Mouse (Mus musculus) MEL (cell line): Measurements from ENCODE around the gene Cadm4. TPM values are rescaled to one million over a fixed set of nuclear protein-coding genes. Genes with fewer than 3 reads are reported as not detected.

Experiments
- DNase-seq: peaks from one replicate; pipeline ENCODE4 v3.0.0; 2011; ENCODE audit warnings: low read depth, low spot score
- H3K27ac ChIP-seq: 2 replicates; pipeline ENCODE4 v1.5.1; 2012; ENCODE audit warnings: low read depth, mild to moderate bottlenecking, control low read depth, low read length, moderate library complexity; ENCODE audit not compliant: control insufficient read depth
- H3K27me3 ChIP-seq, 2 experiments: fragments of 150-350 bp in 1 of 2; sonication (generic) in 1 of 2; 2 replicates each; pipeline ENCODE4 v1.6.1; 2012; ENCODE audit warnings: low read length in 2 of 2, mild to moderate bottlenecking in 2 of 2, improper control_type of control experiment in 1 of 2, moderate library complexity in 1 of 2; ENCODE audit not compliant: insufficient read depth in 2 of 2, control insufficient read depth in 1 of 2
- H3K36me3 ChIP-seq, 2 experiments: 2 replicates each; pipeline ENCODE4 v1.6.1; 2012 to 2014; ENCODE audit warnings: low read length in 2 of 2, improper control_type of control experiment in 1 of 2, inconsistent platforms in 1 of 2, mild to moderate bottlenecking in 1 of 2; ENCODE audit not compliant: insufficient read depth in 2 of 2, control insufficient read depth in 1 of 2
- H3K4me1 ChIP-seq, 2 experiments: fragments of 150-350 bp in 1 of 2; sonication (generic) in 1 of 2; 2 replicates each; pipeline ENCODE4 v1.6.1; 2012; ENCODE audit warnings: low read length in 2 of 2, improper control_type of control experiment in 1 of 2, mild to moderate bottlenecking in 1 of 2; ENCODE audit not compliant: insufficient read depth in 2 of 2, control insufficient read depth in 1 of 2
- H3K4me3 ChIP-seq, 2 experiments: fragments of 150-350 bp in 1 of 2; sonication (generic) in 1 of 2; 2 replicates each; pipeline ENCODE4 v1.5.1; 2012; ENCODE audit warnings: low read depth in 2 of 2, low read length in 2 of 2, mild to moderate bottlenecking in 2 of 2, moderate library complexity in 2 of 2, control low read depth in 1 of 2, improper control_type of control experiment in 1 of 2; ENCODE audit not compliant: control insufficient read depth in 1 of 2, insufficient read depth in 1 of 2
- H3K79me2 ChIP-seq: 2 replicates; pipeline ENCODE4 v1.6.1; 2012; ENCODE audit warnings: mild to moderate bottlenecking, low read length, moderate library complexity; ENCODE audit not compliant: control insufficient read depth, poor library complexity, insufficient read depth
- H3K9ac ChIP-seq: 2 replicates; pipeline ENCODE4 v1.6.1; 2012; ENCODE audit warnings: low read depth, mild to moderate bottlenecking, control low read depth, low read length, moderate library complexity; ENCODE audit not compliant: control insufficient read depth, poor library complexity, severe bottlenecking
- H3K9me3 ChIP-seq: fragments of 150-350 bp; sonication (generic); replicated peaks from 2 replicates; pipeline ENCODE4 v1.6.1; 2012; ENCODE audit warnings: mild to moderate bottlenecking, low read length, improper control_type of control experiment, moderate library complexity; ENCODE audit not compliant: insufficient read depth
- BHLHE40 ChIP-seq: IDR thresholded peaks from 2 replicates; pipeline ENCODE4 v1.6.1; 2012; ENCODE audit warnings: low read depth, mild to moderate bottlenecking, inconsistent platforms, low read length, improper control_type of control experiment, borderline replicate concordance
- CHD1 ChIP-seq: IDR thresholded peaks from 2 replicates; pipeline ENCODE4 v1.6.1; 2012; ENCODE audit warnings: low read depth, mild to moderate bottlenecking, inconsistent platforms, low read length, improper control_type of control experiment
- E2F4 ChIP-seq: IDR thresholded peaks from 2 replicates; pipeline ENCODE4 v1.6.1; 2011; ENCODE audit warnings: low read depth, low read length, improper control_type of control experiment, borderline replicate concordance
- GABPA ChIP-seq: IDR thresholded peaks from 2 replicates; pipeline ENCODE4 v1.6.1; 2012; ENCODE audit warnings: low read depth, mild to moderate bottlenecking, inconsistent platforms, low read length, improper control_type of control experiment, moderate library complexity
- GATA1 ChIP-seq: IDR thresholded peaks from 2 replicates; pipeline ENCODE4 v1.6.1; 2011; ENCODE audit warnings: low read depth, low read length, improper control_type of control experiment
- HCFC1 ChIP-seq: IDR thresholded peaks from 2 replicates; pipeline ENCODE4 v1.6.1; 2012; ENCODE audit warnings: low read depth, mild to moderate bottlenecking, inconsistent platforms, low read length, improper control_type of control experiment, moderate library complexity
- MAFK ChIP-seq: IDR thresholded peaks from 2 replicates; pipeline ENCODE4 v1.6.1; 2011; ENCODE audit warnings: low read depth, mild to moderate bottlenecking, low read length, improper control_type of control experiment, borderline replicate concordance
- MAX ChIP-seq: IDR thresholded peaks from 2 replicates; pipeline ENCODE4 v1.6.1; 2011; ENCODE audit warnings: low read length, improper control_type of control experiment
- MAZ ChIP-seq: IDR thresholded peaks from 2 replicates; pipeline ENCODE4 v1.6.1; 2012; ENCODE audit warnings: low read depth, mild to moderate bottlenecking, inconsistent platforms, low read length, improper control_type of control experiment
- MXI1 ChIP-seq: IDR thresholded peaks from 2 replicates; pipeline ENCODE4 v1.6.1; 2011; ENCODE audit warnings: mild to moderate bottlenecking, low read depth, low read length, improper control_type of control experiment
- MYB ChIP-seq: IDR thresholded peaks from 2 replicates; pipeline ENCODE4 v1.6.1; 2011; ENCODE audit warnings: mild to moderate bottlenecking, low read depth, low read length, improper control_type of control experiment
- POLR2AphosphoS2 ChIP-seq: IDR thresholded peaks from 2 replicates; pipeline ENCODE4 v1.6.1; 2011; ENCODE audit warnings: low read length, improper control_type of control experiment
- POLR2AphosphoS5 ChIP-seq: IDR thresholded peaks from 2 replicates; pipeline ENCODE4 v1.6.1; 2012; ENCODE audit warnings: low read depth, borderline replicate concordance, mild to moderate bottlenecking, inconsistent platforms, low read length, moderate library complexity, mixed read lengths
- RAD21 ChIP-seq: IDR thresholded peaks from 2 replicates; pipeline ENCODE4 v1.6.1; 2011; ENCODE audit warnings: mild to moderate bottlenecking, low read depth, low read length, improper control_type of control experiment
- RCOR1 ChIP-seq: IDR thresholded peaks from 2 replicates; pipeline ENCODE4 v1.6.1; 2012; ENCODE audit warnings: low read depth, mild to moderate bottlenecking, inconsistent platforms, low read length, improper control_type of control experiment
- SIN3A ChIP-seq: IDR thresholded peaks from 2 replicates; pipeline ENCODE4 v1.6.1; 2012; ENCODE audit warnings: low read length, improper control_type of control experiment, inconsistent platforms
- SMC3 ChIP-seq: IDR thresholded peaks from 2 replicates; pipeline ENCODE4 v1.6.1; 2011; ENCODE audit warnings: low read depth, low read length, improper control_type of control experiment
- TAL1 ChIP-seq: IDR thresholded peaks from 2 replicates; pipeline ENCODE4 v1.6.1; 2012; ENCODE audit warnings: mild to moderate bottlenecking, inconsistent platforms, low read length, moderate library complexity, mixed read lengths
- TBP ChIP-seq: IDR thresholded peaks from 2 replicates; pipeline ENCODE4 v1.8.0; 2011; ENCODE audit warnings: low read depth, low read length, improper control_type of control experiment
- TCF12 ChIP-seq: IDR thresholded peaks from 2 replicates; pipeline ENCODE4 v1.6.1; 2014; ENCODE audit warnings: low read depth, mild to moderate bottlenecking, inconsistent platforms, low read length, improper control_type of control experiment, moderate library complexity
- UBTF ChIP-seq: IDR thresholded peaks from 2 replicates; pipeline ENCODE4 v1.6.1; 2012; ENCODE audit warnings: low read depth, mild to moderate bottlenecking, inconsistent platforms, low read length, improper control_type of control experiment, moderate library complexity, borderline replicate concordance; ENCODE audit not compliant: insufficient read depth
- USF1 ChIP-seq: IDR thresholded peaks from 2 replicates; pipeline ENCODE4 v1.6.1; 2014; ENCODE audit warnings: low read depth, mild to moderate bottlenecking, inconsistent platforms, low read length, improper control_type of control experiment, moderate library complexity
- USF2 ChIP-seq, 2 experiments: IDR thresholded peaks; 2 replicates each; pipeline ENCODE4 v1.6.1; 2011 to 2012; ENCODE audit warnings: improper control_type of control experiment in 2 of 2, low read length in 2 of 2, borderline replicate concordance in 1 of 2, inconsistent platforms in 1 of 2, low read depth in 1 of 2, mild to moderate bottlenecking in 1 of 2; ENCODE audit not compliant: insufficient read depth in 1 of 2
- ZC3H11A ChIP-seq: IDR thresholded peaks from 2 replicates; pipeline ENCODE4 v1.6.1; 2012; ENCODE audit warnings: low read depth, mild to moderate bottlenecking, inconsistent platforms, low read length, improper control_type of control experiment
- polyA plus RNA-seq, 2 experiments: library from polyadenylated mRNA; stranded (reverse) in 1 of 2; unstranded in 1 of 2; fragments of >175 nt in 1 of 2; fragments of >200 nt in 1 of 2; gene quantifications; 2 replicates each; pipeline versions ENCODE4 v1.2.1 to v1.2.4; 2012; ENCODE audit warnings: low replicate concordance in 2 of 2, low read depth in 1 of 2; ENCODE audit not compliant: insufficient read length in 2 of 2, insufficient read depth in 1 of 2, missing spikeins in 1 of 2
- total RNA-seq: library from RNA; depleted of rRNA; stranded (reverse); fragments of 300-350 nt; gene quantifications from 2 replicates; pipeline ENCODE4 v1.2.3, GENCODE M21; 2012

Gene Cadm4
- total and polyA plus RNA-seq, 3 experiments: 0.12 to 0.38 TPM; not detected in 1

DNA sequence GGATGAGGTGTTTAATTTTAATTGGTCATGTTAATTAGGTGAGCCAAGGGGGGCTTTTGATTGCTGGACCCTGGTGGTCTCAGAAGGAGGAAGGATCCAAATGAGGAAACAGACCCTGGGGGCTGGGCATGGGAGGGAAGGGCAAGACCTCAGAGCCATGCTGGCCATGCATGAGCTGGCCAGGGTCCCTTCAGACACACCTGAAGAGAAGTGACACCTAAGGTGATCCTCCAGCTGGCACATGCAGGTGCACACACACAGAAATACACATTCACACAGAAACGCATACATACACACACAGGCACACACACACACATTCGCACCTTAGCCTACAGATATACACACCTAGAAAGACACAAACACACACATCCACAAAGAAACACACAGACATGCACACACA, 2.1 kb upstream of the Cadm4 start:
- Histone ChIP-seq H3K79me2 (no peaks in the 10 kb centered on the region), H3K4me1 (no peaks in the 10 kb centered on the region; a peak in 2 of 4 replicates), H3K9ac (no peak overlapping the region), H3K27ac (no peak overlapping the region), H3K36me3 (no peaks in the 10 kb centered on the region), H3K9me3 (no peaks in the 10 kb centered on the region), H3K27me3 (peaks cover 1 to 2% of the 10 kb centered on the region in 2 experiments; a peak in 2 of 4 replicates), H3K4me3 (no peak overlapping the region)
- TF ChIP-seq E2F4 (no peak), MAZ (no peak), MAFK (no peak)
- no peak for DNase-seq

DNA sequence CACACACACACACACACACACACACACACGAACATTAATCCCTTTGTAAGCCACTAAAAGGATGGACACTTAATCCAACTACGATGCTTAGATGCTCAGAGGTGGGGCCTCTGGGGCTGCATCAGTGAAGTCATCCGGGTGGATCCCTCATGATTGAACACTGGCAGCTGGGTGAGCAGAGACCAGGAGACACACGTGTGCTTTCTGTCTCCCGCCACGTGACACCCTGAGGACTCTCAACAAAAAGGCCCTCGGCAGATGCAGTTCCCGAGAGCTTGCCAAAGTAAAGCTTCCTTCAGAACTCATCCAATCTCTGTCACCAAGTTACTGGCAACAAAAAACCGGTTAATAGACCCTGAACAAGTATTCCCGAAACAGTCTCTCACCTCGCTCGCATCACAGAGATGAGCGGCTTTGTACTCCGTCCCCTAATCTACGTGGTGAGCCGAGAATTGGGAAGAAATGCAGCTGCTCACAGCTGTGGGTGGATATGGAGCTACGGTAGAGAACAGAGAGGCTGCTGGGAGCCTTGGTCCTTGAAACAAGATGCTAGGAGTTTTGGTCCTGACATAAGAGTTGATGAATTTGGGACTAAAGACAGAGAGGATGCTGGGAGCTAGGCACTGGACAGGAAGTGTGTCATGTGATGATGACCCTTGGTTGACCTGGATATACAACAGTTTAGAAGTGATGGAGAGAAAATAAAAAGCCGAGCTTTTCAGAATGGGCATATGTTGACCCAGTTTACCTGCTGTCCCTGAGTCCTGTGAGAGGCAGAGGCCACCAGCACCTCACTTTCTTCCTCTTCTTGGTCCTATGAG, 1.5 kb upstream of the Cadm4 start:
- no peaks in the 10 kb centered on the region for H3K9me3 ChIP-seq
- no peaks in the 10 kb centered on the region for H3K79me2 ChIP-seq
- H3K4me3 ChIP-seq: no peak overlapping the region
- DNase-seq: no peak
- H3K9ac ChIP-seq: no peak overlapping the region
- TF ChIP-seq ZC3H11A (no peak), SIN3A (no peak), TAL1 (no peak), RAD21 (no peak), MXI1 (no peak), UBTF (no peak), CHD1 (no peak), POLR2AphosphoS5 (no peak), POLR2AphosphoS2 (no peak)
- peaks cover 1 to 2% of the 10 kb centered on the region in 2 experiments; a peak in 2 of 4 replicates for H3K27me3 ChIP-seq
- no peaks in the 10 kb centered on the region; a peak in 2 of 4 replicates for H3K4me1 ChIP-seq
- H3K27ac ChIP-seq: no peak overlapping the region
- H3K36me3 ChIP-seq: no peaks in the 10 kb centered on the region

DNA sequence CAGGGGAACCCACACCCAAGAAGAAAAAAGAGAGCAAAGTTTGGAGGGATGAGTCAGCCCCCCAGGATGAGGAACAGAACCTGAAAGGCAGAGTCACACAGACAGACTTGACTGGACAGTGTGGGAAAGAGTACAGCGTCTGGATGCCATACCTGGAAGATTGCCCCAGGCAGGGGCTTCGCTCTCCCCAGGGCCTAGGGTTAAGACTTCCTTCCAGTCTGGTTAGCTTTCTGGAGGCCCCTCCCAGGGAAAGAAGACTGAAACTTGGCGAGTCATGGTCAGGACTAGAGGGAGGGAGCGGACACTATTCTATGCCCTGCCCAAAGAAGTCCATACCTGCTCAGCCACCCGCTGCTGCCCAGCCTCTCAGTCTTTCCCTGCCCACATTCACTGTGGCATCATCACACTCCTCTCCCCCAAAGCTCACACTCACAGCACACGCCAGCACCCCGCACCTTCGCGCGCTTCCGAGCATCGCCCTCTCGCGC, 793 bp upstream of the Cadm4 start:
- Histone ChIP-seq H3K36me3 (no peaks in the 10 kb centered on the region), H3K4me3 (no peak overlapping the region), H3K9ac (no peak overlapping the region), H3K9me3 (no peaks in the 10 kb centered on the region), H3K27ac (no peak overlapping the region), H3K27me3 (peaks cover 1 to 2% of the 10 kb centered on the region in 2 experiments; a peak in 2 of 4 replicates), H3K4me1 (no peaks in the 10 kb centered on the region; a peak in 2 of 4 replicates), H3K79me2 (no peaks in the 10 kb centered on the region)
- no peak for DNase-seq
- TF ChIP-seq GABPA (no peak), E2F4 (no peak), TBP (no peak), MYB (no peak), MAX (no peak), GATA1 (no peak), HCFC1 (no peak), USF2 (IDR thresholded peaks at IDR 0.05; ENCODE audit: borderline replicate concordance in 1 of 2, insufficient read depth in 1 of 2, low read depth in 1 of 2, low read length in 2 of 2) (no peak), POLR2AphosphoS5 (no peak), USF1 (no peak), BHLHE40 (no peak), UBTF (no peak), SMC3 (no peak), TCF12 (no peak), RCOR1 (no peak)
